Mouse (Mus musculus) cerebellum, adult (tissue): Measurements from ENCODE around the gene Bmp6.

Experiments used
- ATAC-seq: cut with Nextera tagmentation; 2 replicates; pipeline ENCODE4 v1.9.2; 2017; ENCODE audit warnings: mild to moderate bottlenecking, moderate library complexity, mixed read lengths; ENCODE audit not compliant: insufficient number of reproducible peaks, low FRiP score, low TSS enrichment

The Bmp6 gene

DNA sequence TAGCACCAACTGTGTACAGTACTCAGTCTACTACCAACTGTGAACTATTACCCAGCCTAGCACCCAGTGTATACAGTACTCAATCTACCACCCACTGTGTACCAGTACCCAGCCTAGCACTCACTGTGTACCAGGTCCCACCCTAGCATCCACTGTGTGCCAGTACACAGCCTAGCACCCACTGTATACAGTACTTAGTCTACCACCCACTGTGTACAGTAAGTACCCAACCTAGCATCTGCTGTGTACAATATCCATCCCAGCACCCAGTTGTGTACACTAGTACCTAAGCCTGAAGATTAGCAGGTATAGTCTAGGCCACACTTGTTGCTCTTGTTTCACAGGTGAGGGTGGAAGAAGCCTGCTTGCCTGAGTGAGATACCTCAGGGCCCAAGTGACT is 192.6 kb downstream of the Bmp6 start:
- no peak for ATAC-seq

DNA sequence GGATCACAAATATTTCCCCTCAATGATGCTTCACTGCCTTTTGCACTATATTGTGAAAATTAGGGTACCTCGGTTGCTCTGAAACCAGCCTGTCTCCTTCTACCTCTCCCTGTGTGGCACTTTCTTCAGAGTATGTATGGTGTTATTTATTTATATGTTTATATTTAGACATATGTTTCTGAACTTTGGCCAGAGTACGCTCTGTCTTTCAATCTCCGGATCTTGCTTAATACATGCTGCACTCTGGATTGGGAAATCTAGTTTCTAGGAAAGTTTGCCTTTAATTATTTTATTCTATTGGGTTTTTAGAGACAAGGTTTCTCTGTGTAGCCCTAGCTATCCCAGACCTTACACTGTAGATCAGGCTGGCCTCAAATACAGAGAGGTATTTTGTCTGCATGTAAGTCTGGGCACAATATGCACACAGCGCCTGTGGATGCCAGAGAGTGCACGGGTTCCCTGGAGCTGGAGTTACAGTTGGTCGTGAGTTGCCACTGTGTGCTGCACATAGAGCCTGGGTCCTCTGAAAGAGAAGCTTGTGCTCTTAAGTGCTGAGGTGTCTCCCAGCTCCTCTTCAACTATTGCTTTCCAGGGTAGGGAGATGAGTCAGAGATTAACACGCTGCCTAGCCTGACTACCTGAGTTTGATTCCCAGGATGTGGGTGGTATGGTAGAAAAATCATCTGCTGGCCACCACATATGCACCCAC is 194.4 kb downstream of the Bmp6 start:
- no peak for ATAC-seq

DNA sequence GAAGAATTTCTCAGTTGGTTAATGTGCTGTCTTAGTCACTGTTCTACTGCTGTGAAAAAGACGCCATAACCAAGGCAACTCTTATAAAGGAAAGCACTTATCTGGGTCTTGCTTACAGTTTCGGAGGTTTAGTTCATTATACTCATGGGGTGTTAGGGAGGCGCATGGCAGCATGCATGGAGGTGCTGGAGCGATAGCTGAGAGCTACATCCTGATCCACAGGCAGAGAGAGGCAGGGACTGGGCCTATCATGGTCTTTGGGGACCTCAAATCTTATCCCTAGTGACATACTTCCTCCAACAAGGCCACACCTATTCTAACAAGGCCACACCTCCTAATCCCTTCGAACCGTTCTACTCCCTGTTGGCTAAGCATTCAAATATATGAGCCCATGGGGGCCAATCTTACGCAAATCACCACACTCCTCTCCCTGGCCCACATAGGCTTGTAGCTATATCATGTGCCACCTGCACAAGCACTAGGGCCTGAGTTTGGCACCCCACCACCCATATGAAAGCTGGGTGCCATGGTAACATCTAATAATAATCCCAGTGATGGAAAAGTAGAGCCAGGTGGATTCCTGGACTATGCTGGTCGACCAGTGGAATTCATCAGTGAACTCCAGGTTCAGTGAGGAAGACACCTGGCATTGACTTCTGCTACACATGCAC is 198.7 kb downstream of the Bmp6 start:
- ATAC-seq, result no peak

- no peak for ATAC-seq
Observed at GRCm38 (mm10) chr13:38544769-38545445, 200.0 kb downstream of the Bmp6 start.

DNA sequence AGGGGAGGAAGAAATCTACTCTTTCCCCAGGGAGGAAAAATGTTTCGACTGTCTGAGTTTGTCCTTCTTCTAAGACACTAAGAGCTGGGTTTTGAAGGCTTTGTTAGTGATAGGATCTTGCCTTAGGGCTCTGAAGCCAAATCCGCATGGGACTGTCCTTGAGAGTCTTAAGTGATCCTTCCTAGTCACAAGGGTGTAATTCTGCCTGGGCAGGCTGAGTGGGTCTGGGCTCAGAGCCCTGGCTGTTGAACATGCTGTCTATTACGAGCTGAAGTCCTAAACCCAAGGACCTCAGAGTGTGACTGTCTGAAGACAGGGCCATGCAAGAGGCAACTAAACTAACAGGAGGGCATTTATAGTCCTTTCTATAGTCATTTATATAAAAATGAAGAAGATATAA is 200.6 kb downstream of the Bmp6 start:
- ATAC-seq, result no peak

- ATAC-seq, result no peak
Observed at GRCm38 (mm10) chr13:38546754-38547153, 201.8 kb downstream of the Bmp6 start.

GRCm38 (mm10) chr13:38547717-38548116 is 202.8 kb downstream of the Bmp6 start:
- no peak for ATAC-seq

DNA sequence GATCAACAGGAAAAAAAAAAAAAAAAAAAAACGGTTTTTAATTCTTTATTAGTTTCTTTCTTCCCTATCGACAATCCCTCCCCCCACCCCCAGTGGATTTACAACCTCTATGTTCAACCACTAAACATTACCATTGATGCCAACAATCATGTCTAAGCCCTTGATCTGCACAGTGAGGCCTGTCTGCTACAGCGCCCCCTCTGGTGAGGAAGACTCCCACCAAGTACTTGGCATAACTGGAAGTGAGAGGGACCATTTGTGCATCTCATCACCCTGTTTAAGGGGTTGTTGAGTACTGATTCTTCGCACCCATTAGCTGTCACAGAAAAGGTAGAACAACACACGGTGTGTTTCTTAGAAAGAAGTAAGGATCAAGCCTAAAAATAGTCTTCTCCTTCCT is 203.8 kb downstream of the Bmp6 start:
- ATAC-seq, result no peak
